Mouse (Mus musculus): ENCODE measurements around the gene Gpbp1. TPM values are rescaled to one million over a fixed set of nuclear protein-coding genes. Genes with fewer than 3 reads are reported as not detected.

Gpbp1 gene
- polyA plus RNA-seq, 1 experiment from 2014 or later = 97.9 TPM

DNA sequence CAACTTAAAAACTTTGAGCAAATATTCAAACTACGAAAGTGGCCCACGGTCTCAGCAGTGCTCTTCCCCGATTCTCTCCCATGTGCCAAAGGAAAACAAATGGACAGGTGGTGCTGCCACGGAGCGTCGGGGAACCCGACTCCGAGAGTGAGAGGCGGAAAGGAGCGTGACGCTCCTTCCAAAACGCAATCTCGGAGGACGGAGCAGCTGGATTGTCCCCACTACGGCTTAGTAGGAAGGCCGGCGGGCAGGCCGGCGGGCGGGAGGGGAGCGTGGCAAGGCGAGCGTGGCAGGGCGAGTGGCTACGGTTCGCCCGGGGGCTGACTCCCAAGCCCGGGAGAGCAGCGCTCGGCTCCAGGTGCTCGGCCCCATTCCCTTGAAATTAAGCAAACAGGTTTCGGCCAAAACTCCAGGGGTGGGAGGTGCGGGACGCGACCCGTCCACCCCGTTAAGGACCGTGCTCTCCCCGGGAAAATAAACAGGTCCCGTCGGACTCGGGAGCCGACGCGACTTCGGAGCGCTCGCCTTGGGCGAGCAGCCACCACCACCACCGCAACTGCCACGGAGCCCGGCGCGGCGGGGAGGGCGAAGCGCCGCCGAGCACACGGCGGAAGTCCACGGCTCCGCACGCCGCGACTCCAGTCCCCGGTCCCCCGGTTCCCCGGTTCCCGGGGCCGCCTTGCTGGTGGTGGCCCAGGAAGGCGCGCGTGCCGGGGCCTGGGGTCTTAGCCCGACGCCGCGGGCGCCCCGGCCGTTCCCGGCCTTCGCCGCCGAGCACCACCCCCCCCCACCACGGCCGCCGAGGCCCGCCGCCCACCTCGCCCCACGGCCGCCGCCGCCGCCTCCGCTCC is 1.0 kb downstream of the Gpbp1 start:
- under 1% methylated on average over 74 of the region's 98 CpGs for WGBS
- Histone ChIP-seq H3K9ac (replicated peaks; ENCODE audit: low read depth, low read length) (peak overlapping the region; percentile 86), H3K4me1 (ENCODE audit: control insufficient read depth, insufficient read depth, low read length) (peaks cover 21% of the 10 kb centered on the region), H3K36me3 (ENCODE audit: control insufficient read depth, insufficient read depth, low read length) (no peaks in the 10 kb centered on the region), H3K4me3 (ENCODE audit: low read depth, low read length) (peak overlapping the region; percentile 93), H3K9me3 (ENCODE audit: control insufficient read depth, low read length) (no peaks in the 10 kb centered on the region), H3K4me2 (ENCODE audit: low read depth, low read length) (peak overlapping the region; percentile 91), H3K27ac (ENCODE audit: low read depth, low read length) (peak overlapping the region; percentile 96), H3K27me3 (ENCODE audit: control insufficient read depth, insufficient read depth, low read length) (peaks cover 8% of the 10 kb centered on the region)
- ATAC-seq (ENCODE audit: low read depth) = peak; percentile 1; the same call in 1 of the 2 replicates

DNA sequence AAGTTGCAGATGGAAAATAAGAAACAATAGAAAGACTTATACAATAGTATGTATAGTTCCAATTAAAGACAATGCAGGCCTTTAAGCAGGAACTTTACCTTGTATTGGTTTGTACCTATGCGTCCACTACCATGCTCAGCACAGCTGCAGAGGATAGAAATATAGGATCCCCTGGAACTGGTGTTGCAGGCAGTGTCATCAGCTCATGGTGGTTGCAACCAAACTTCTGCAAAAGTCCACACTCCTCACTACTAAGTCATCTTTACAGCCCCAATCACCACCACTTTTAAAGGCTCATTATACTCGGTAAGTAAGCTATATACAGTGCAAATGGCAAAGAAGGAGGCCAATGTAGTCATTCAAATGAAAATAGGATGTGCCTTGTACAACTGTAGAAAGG is 12.2 kb downstream of the Gpbp1 start:
- H3K9me3 ChIP-seq (ENCODE audit: control insufficient read depth, low read length) = no peaks in the 10 kb centered on the region
- ATAC-seq (ENCODE audit: low read depth) = no peak
- no peak overlapping the region for H3K4me2 ChIP-seq (ENCODE audit: low read depth, low read length)
- H3K36me3 ChIP-seq (ENCODE audit: control insufficient read depth, insufficient read depth, low read length) = no peaks in the 10 kb centered on the region
- 59% methylated on average over 2 of the region's 2 CpGs for WGBS
- H3K27me3 ChIP-seq (ENCODE audit: control insufficient read depth, insufficient read depth, low read length) = no peaks in the 10 kb centered on the region
- H3K9ac ChIP-seq (replicated peaks; ENCODE audit: low read depth, low read length) = no peak overlapping the region
- peaks cover 7% of the 10 kb centered on the region; the same call in 1 of the 2 replicates for H3K4me1 ChIP-seq (ENCODE audit: control insufficient read depth, insufficient read depth, low read length)
- no peak overlapping the region for H3K27ac ChIP-seq (ENCODE audit: low read depth, low read length)
- H3K4me3 ChIP-seq (ENCODE audit: low read depth, low read length) = no peak overlapping the region

DNA sequence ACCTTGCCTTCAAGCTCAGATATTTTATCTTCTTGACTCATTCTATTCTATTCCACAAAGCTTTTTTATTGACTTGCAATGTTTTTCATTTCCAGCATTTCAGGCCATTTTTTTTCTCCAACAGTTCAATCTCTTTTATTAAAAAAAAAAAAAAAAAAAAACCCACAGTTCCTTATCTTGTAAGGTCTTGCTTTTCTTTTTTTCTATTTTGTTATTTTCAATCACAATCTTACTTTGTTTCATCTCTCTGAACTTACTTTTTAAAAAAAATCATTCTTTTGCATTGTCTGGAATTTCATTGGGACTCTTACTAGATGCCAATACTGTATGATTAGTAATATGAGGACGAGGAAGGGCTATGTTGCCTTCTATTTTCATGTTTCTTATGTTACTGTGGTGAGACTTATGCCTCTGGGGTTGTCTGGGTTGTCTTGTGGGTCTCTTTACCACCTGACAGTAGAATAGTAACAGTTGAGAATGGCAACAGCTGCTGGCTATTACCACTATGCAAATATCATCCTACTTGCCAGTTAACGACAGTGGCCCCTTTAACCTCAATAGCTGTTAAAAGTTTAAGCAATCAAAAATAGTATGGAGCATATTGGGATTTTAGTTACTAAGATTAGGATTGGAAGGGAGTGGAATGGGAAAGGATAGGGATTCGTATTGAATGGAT is 19.2 kb downstream of the Gpbp1 start:
- no peak overlapping the region for H3K27ac ChIP-seq (ENCODE audit: low read depth, low read length)
- no peaks in the 10 kb centered on the region for H3K9me3 ChIP-seq (ENCODE audit: control insufficient read depth, low read length)
- no peak overlapping the region for H3K9ac ChIP-seq (replicated peaks; ENCODE audit: low read depth, low read length)
- no peaks in the 10 kb centered on the region for H3K27me3 ChIP-seq (ENCODE audit: control insufficient read depth, insufficient read depth, low read length)
- H3K4me1 ChIP-seq (ENCODE audit: control insufficient read depth, insufficient read depth, low read length) = no peaks in the 10 kb centered on the region
- WGBS = 71% methylated on average over 3 of the region's 3 CpGs
- no peaks in the 10 kb centered on the region for H3K36me3 ChIP-seq (ENCODE audit: control insufficient read depth, insufficient read depth, low read length)
- H3K4me3 ChIP-seq (ENCODE audit: low read depth, low read length) = no peak overlapping the region
- H3K4me2 ChIP-seq (ENCODE audit: low read depth, low read length) = no peak overlapping the region
- no peak for ATAC-seq (ENCODE audit: low read depth)

DNA sequence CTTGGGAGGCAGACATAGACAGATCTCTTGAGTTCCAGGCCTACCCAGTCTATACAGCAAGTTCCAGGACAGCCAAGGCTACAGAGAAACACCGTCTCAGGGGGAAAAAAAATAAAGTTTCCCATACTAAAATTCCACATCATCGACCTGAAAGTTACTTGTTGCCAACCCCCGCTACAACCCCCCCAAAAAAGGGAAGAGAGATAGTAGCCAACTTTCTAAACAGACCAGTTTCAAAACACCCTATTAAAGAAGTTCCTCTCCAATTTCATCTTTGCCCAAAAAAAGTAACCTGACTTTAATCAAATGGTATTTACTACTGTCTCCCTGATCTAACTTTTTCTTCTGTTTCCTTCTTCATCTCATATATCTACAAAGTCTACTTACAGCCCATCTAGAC is 22.6 kb downstream of the Gpbp1 start:
- H3K9me3 ChIP-seq (ENCODE audit: control insufficient read depth, low read length) = no peaks in the 10 kb centered on the region
- no peak for ATAC-seq (ENCODE audit: low read depth)
- no peaks in the 10 kb centered on the region for H3K36me3 ChIP-seq (ENCODE audit: control insufficient read depth, insufficient read depth, low read length)
- H3K4me2 ChIP-seq (ENCODE audit: low read depth, low read length) = no peak overlapping the region
- H3K27ac ChIP-seq (ENCODE audit: low read depth, low read length) = no peak overlapping the region
- no peaks in the 10 kb centered on the region for H3K4me1 ChIP-seq (ENCODE audit: control insufficient read depth, insufficient read depth, low read length)
- no peak overlapping the region for H3K9ac ChIP-seq (replicated peaks; ENCODE audit: low read depth, low read length)
- no peak overlapping the region for H3K4me3 ChIP-seq (ENCODE audit: low read depth, low read length)
- WGBS = 94% methylated on average over 3 of the region's 3 CpGs
- no peaks in the 10 kb centered on the region for H3K27me3 ChIP-seq (ENCODE audit: control insufficient read depth, insufficient read depth, low read length)

DNA sequence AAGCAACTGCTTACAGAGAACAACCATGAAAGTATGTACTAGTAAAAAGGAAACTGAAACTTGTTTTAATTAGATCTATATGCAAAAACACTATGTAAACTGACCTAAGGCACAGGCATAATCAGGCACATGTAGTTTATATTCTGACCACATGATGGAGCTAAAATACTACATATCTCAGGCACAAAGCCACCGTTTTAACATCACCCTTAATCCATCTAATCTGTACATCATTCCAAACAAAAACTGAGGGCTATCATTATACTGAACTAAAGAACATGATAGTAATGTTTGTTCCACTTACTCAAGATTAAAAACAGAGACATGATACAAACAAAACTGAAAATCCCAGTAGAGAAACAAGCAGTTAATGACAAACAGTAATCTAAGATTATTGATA is 28.5 kb downstream of the Gpbp1 start:
- Histone ChIP-seq H3K4me1 (ENCODE audit: control insufficient read depth, insufficient read depth, low read length) (no peaks in the 10 kb centered on the region), H3K9me3 (ENCODE audit: control insufficient read depth, low read length) (no peaks in the 10 kb centered on the region)
- 6% methylated on average over 1 of the region's 1 CpGs for whole genome bisulfite sequencing

DNA sequence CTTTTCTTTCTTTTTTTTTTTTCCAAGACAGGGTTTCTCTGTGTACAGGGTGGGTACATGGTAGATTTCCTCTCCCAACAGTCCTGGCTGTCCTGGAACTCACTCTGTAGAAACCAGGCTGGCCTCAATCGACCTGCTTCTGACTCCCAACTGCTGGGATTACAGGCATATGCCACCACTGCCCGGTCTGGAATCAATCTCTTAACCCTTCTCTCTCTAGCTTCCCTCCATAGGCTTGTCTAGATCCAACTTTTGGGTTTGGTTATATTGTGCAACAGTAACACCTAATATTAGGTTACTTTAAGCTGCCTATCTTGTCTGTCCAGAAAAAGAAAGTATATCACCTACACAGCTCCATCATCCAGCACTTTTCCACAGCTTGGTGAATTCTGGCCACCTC is 33.1 kb downstream of the Gpbp1 start:
- Histone ChIP-seq H3K27ac (ENCODE audit: low read depth, low read length) (no peak overlapping the region), H3K9me3 (ENCODE audit: control insufficient read depth, low read length) (no peaks in the 10 kb centered on the region), H3K4me1 (ENCODE audit: control insufficient read depth, insufficient read depth, low read length) (no peaks in the 10 kb centered on the region), H3K27me3 (ENCODE audit: control insufficient read depth, insufficient read depth, low read length) (no peaks in the 10 kb centered on the region), H3K4me3 (ENCODE audit: low read depth, low read length) (no peak overlapping the region), H3K36me3 (ENCODE audit: control insufficient read depth, insufficient read depth, low read length) (no peaks in the 10 kb centered on the region; the same call in 1 of the 2 replicates), H3K9ac (replicated peaks; ENCODE audit: low read depth, low read length) (no peak overlapping the region), H3K4me2 (ENCODE audit: low read depth, low read length) (no peak overlapping the region)
- ATAC-seq (ENCODE audit: low read depth) = no peak
- 82% methylated on average over 2 of the region's 2 CpGs for WGBS

More for the DNA sequence above, 28.5 kb downstream of the Gpbp1 start:
- no peak overlapping the region for H3K4me3 ChIP-seq (ENCODE audit: low read depth, low read length)
- ATAC-seq (ENCODE audit: low read depth) = peak; percentile 31; the same call in 1 of the 2 replicates
- H3K9ac ChIP-seq (replicated peaks; ENCODE audit: low read depth, low read length) = no peak overlapping the region
- H3K4me2 ChIP-seq (ENCODE audit: low read depth, low read length) = no peak overlapping the region
- H3K36me3 ChIP-seq (ENCODE audit: control insufficient read depth, insufficient read depth, low read length) = no peaks in the 10 kb centered on the region
- no peaks in the 10 kb centered on the region for H3K27me3 ChIP-seq (ENCODE audit: control insufficient read depth, insufficient read depth, low read length)
- H3K27ac ChIP-seq (ENCODE audit: low read depth, low read length) = no peak overlapping the region

DNA sequence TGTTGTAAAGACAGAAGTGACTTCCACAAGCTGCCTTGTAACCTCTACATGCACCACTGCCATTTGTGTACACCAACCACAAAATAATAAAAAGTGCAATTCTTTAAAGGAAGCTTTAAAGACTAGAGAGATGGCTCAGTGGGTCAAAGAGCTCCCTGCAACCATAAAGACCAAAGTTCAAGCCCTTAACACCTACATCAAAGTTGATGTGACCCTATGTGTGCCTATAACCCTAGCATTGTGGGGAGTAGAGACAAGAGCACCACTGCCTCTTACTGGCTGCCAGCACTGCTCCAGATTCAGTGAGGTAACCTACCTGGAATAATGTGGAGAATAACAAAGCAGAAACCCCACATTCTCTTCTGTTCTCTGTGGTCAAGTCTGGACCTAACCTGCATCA is 45.6 kb downstream of the Gpbp1 start:
- H3K36me3 ChIP-seq (ENCODE audit: control insufficient read depth, insufficient read depth, low read length) = 0 out of 2 replicates have a peak, but pooled peaks cover 4% of the 10 kb centered on the region
- no peak overlapping the region for H3K9ac ChIP-seq (replicated peaks; ENCODE audit: low read depth, low read length)
- H3K4me2 ChIP-seq (ENCODE audit: low read depth, low read length) = no peak overlapping the region
- H3K27me3 ChIP-seq (ENCODE audit: control insufficient read depth, insufficient read depth, low read length) = no peaks in the 10 kb centered on the region
- no peaks in the 10 kb centered on the region for H3K4me1 ChIP-seq (ENCODE audit: control insufficient read depth, insufficient read depth, low read length)
- no peaks in the 10 kb centered on the region for H3K9me3 ChIP-seq (ENCODE audit: control insufficient read depth, low read length)
- H3K4me3 ChIP-seq (ENCODE audit: low read depth, low read length) = no peak overlapping the region
- ATAC-seq (ENCODE audit: low read depth) = no peak
- no peak overlapping the region for H3K27ac ChIP-seq (ENCODE audit: low read depth, low read length)

DNA sequence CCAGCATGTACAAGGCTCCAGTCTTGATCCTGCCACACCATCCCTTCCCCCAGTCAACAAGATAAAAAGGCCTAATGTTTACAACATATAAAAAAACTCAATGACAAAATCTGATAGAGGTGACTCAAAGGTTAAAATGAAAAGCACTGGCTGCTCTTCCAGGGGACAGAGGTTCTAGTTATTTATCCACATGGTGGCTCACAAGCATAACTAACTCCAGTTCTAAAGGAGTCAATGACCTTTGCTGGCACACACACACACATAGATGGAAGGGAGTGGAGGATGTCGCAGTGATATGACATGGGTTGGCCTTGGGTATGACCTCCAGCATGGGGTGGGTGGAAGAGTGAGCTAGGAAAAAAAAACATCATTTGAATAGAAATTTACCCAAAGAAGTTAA is 58.7 kb downstream of the Gpbp1 start:
- Histone ChIP-seq H3K27ac (ENCODE audit: low read depth, low read length) (no peak overlapping the region), H3K4me3 (ENCODE audit: low read depth, low read length) (no peak overlapping the region), H3K9me3 (ENCODE audit: control insufficient read depth, low read length) (no peaks in the 10 kb centered on the region), H3K4me1 (ENCODE audit: control insufficient read depth, insufficient read depth, low read length) (no peaks in the 10 kb centered on the region), H3K27me3 (ENCODE audit: control insufficient read depth, insufficient read depth, low read length) (no peaks in the 10 kb centered on the region), H3K9ac (replicated peaks; ENCODE audit: low read depth, low read length) (no peak overlapping the region), H3K4me2 (ENCODE audit: low read depth, low read length) (no peak overlapping the region), H3K36me3 (ENCODE audit: control insufficient read depth, insufficient read depth, low read length) (peaks cover 16% of the 10 kb centered on the region)
- 74% methylated on average over 1 of the region's 1 CpGs for WGBS
- ATAC-seq (ENCODE audit: low read depth) = no peak

DNA sequence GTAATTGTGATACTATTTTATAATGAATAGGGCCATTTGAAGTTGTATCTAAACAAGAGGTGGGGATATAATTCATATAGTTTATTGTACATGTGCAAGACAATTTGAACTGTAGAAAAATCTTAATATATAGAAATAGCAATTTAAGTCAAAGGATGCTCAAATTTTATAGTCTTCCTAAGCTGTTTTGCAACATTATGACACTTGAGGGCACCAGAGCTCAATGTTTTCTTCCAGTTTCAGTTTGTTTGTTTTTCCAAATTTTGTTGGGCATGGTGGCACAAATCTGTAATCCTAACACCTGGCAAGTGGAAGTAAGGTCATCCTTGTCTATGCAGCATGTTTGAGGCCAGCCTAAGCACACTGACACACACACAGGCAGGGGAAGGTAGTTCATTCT is 68.6 kb downstream of the Gpbp1 start:
- no peak for ATAC-seq (ENCODE audit: low read depth)

More for the DNA sequence above, 68.6 kb downstream of the Gpbp1 start:
- Histone ChIP-seq H3K4me2 (ENCODE audit: low read depth, low read length) (no peak overlapping the region), H3K27me3 (ENCODE audit: control insufficient read depth, insufficient read depth, low read length) (no peaks in the 10 kb centered on the region), H3K36me3 (ENCODE audit: control insufficient read depth, insufficient read depth, low read length) (no peaks in the 10 kb centered on the region), H3K9me3 (ENCODE audit: control insufficient read depth, low read length) (no peaks in the 10 kb centered on the region), H3K4me1 (ENCODE audit: control insufficient read depth, insufficient read depth, low read length) (no peaks in the 10 kb centered on the region), H3K27ac (ENCODE audit: low read depth, low read length) (no peak overlapping the region), H3K4me3 (ENCODE audit: low read depth, low read length) (no peak overlapping the region), H3K9ac (replicated peaks; ENCODE audit: low read depth, low read length) (no peak overlapping the region)
